Comparison of ENCODE assay signal across 8 mouse cellular contexts in the genomic region with DNA sequence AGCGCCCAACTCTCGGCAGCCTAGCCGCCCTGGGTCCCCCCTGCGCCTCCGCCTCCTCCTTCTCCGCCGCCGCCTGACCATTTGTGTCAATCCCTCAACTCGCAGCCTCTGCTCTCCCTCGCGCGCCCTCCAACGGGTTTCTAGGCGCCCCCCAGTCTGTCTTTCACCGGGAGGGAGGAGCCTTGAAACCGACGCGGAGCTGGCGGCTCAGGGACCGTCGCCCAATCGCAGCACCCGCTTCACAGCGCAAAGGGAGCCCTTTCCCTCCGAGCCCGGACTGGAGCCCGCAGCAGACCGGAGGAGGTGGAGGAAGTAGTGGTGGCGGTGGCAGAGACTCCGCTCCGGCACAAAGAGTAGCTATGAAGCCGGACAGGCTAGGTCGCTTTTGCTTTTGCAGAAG. TPM values are rescaled to one million over a fixed set of nuclear protein-coding genes. Genes with fewer than 3 reads are reported as not detected.
DNase-seq lines count a peak whose midpoint lies in the region; ATAC-seq lines count a peak whose summit lies in the region.

A gene (minus strand): TSS at position 134 of the 400 bp plus-strand sequence.

- H3K27ac ChIP-seq in intestine, embryonic 16.5 days (ENCODE audit: low read length) = peak within 1 kb of the TSS; percentile 97

- peak within 1 kb of the TSS; percentile 95 for H3K4me2 ChIP-seq in intestine, embryonic 16.5 days (ENCODE audit: low read depth, low read length)

- H3K27me3 ChIP-seq in intestine, embryonic 16.5 days (replicated peaks; ENCODE audit: control insufficient read depth, insufficient read depth, low read length) = no peaks in the 10 kb centered on the region

- under 1% methylated on average over 33 of the region's 33 CpGs for WGBS in intestine, embryonic 16.5 days

- peak; percentile 95 for DNase-seq in adrenal gland, postnatal 10 days
- DNase-seq in embryo, embryonic 11.5 days (ENCODE audit: low read depth, low spot score) = peak; percentile 90
- DNase-seq in gastrocnemius, postnatal 4 days (ENCODE audit: low spot score in 2 of 2) = peak; percentile 84 to 93
- DNase-seq in left cerebral cortex, postnatal 25 days (ENCODE audit: low spot score in 2 of 2) = peak; percentile 88 to 92
- DNase-seq in right cerebral cortex, postnatal 25 days = peak; percentile 87

- H3K36me3 ChIP-seq in intestine, embryonic 16.5 days (ENCODE audit: control insufficient read depth, insufficient read depth, low read length) = no peaks in the 10 kb centered on the region

- H3K9ac ChIP-seq in intestine, embryonic 16.5 days (ENCODE audit: low read depth, low read length) = peak within 1 kb of the TSS; percentile 92

- peak within 1 kb of the TSS; percentile 89 for H3K4me3 ChIP-seq in intestine, embryonic 16.5 days (ENCODE audit: low read length)

- peaks cover 5% of the 10 kb centered on the region; the same call in 1 of the 2 replicates for H3K4me1 ChIP-seq in intestine, embryonic 16.5 days (ENCODE audit: control insufficient read depth, insufficient read depth, low read length)

- ATAC-seq in intestine, embryonic 16.5 days = peak; percentile 92
- peak; percentile 69 for ATAC-seq in megakaryocyte-erythroid progenitor cell, adult 5-6 weeks (replicated peaks; ENCODE audit: low FRiP score, low TSS enrichment, poor library complexity, severe bottlenecking)
- no peak for ATAC-seq in erythroid progenitor cell, adult 5-6 weeks (replicated peaks; ENCODE audit: low FRiP score, poor library complexity, severe bottlenecking)

- no peaks in the 10 kb centered on the region for H3K9me3 ChIP-seq in intestine, embryonic 16.5 days (ENCODE audit: control insufficient read depth, low read length)

- intact Hi-C loops in left cerebral cortex, postnatal 25 days (cut with DNase I) = loop anchor here (5.0 kb wide), 3 partner anchors 159 to 261 kb away; no protein-coding TSS in a partner anchor

RNA-seq across cellular contexts. Expression of the gene that starts here (rescaled TPM):
- 10 to 100 TPM; 17.5 to 20.9 TPM for total RNA-seq in adrenal gland, postnatal 10 days (2021)
- 10 to 100 TPM; 17.0 to 18.0 TPM for total RNA-seq in gastrocnemius, postnatal 4 days (2021)
- 10.1 and 10.6 TPM in 2 replicates for polyA plus RNA-seq in intestine, embryonic 16.5 days (2015; fragmentation: Nextera tagmentation; extraction: Ambion mirVana)
- 10 to 100 TPM; 14.4 to 14.6 TPM for total RNA-seq in left cerebral cortex, postnatal 25 days (2021)
- total RNA-seq in megakaryocyte-erythroid progenitor cell, adult 5-6 weeks (2014; fragmentation: Nextera tagmentation) = not detected in 2 replicates
- total RNA-seq in megakaryocyte-erythroid progenitor cell, adult 5-6 weeks (2017) = not detected in 2 replicates
- total RNA-seq in erythroid progenitor cell, adult 5-6 weeks (2015; ENCODE audit: low replicate concordance) = not detected in 2 replicates
- total RNA-seq in erythroid progenitor cell, adult 5-6 weeks (2017; ENCODE audit: low replicate concordance) = not detected in 2 replicates

Comparison
In these comparisons a context has a peak if more than half of its experiments do, and no peak if none do; other contexts are left out.
1. RNA of the gene that starts here (total RNA-seq): 17.5 to 20.9 TPM in adrenal gland, postnatal 10 days, 17.0 to 18.0 TPM in gastrocnemius, postnatal 4 days and 14.4 to 14.6 TPM in left cerebral cortex, postnatal 25 days; not detected in megakaryocyte-erythroid progenitor cell, adult 5-6 weeks and not detected in erythroid progenitor cell, adult 5-6 weeks; every median in the first group is over 10 times any median in the second.
2. Peak in ATAC-seq in megakaryocyte-erythroid progenitor cell, adult 5-6 weeks; RNA of the gene not detected or under 1 TPM.
3. Peak in every context shown above with its lines, with median percentiles within 50 percentile points of each other: DNase-seq.